Mouse (Mus musculus) hindbrain, embryonic 15.5 days (tissue): ENCODE measurements around the gene Tuft1. TPM values are rescaled to one million over a fixed set of nuclear protein-coding genes. Genes with fewer than 3 reads are reported as not detected.
"Not testable (repeated sequence)": the region's sequence is repeated elsewhere in the genome, so short reads cannot be mapped to it uniquely, and the experiment has no call there.

Experiments
- ATAC-seq: fragments of 200-750 bp; cut with Nextera tagmentation; 2 replicates; pipeline ENCODE4 v1.8.0; 2017; ENCODE audit warnings: low read depth, moderate number of reproducible peaks, moderate TSS enrichment; ENCODE audit not compliant: low FRiP score
- H3K27ac ChIP-seq: fragments of 300-500 bp; sonication (generic); replicated peaks from 2 replicates; pipeline ENCODE4 v1.5.1; 2015; ENCODE audit warnings: mild to moderate bottlenecking, inconsistent platforms
- H3K27me3 ChIP-seq: fragments of 300-500 bp; sonication (generic); 2 replicates; pipeline ENCODE4 v1.6.1; 2015; ENCODE audit warnings: control low read depth, inconsistent platforms
- H3K36me3 ChIP-seq: fragments of 300-500 bp; sonication (generic); 2 replicates; pipeline ENCODE4 v1.6.1; 2015; ENCODE audit warnings: control low read depth, inconsistent platforms
- H3K4me1 ChIP-seq: fragments of 300-500 bp; sonication (generic); replicated peaks from 2 replicates; pipeline ENCODE4 v1.6.1; 2015; ENCODE audit warnings: control low read depth, inconsistent platforms
- H3K4me2 ChIP-seq: fragments of 300-500 bp; sonication (generic); 2 replicates; pipeline ENCODE4 v1.6.1; 2015; ENCODE audit warnings: moderate library complexity, mild to moderate bottlenecking, inconsistent platforms
- H3K4me3 ChIP-seq: fragments of 300-500 bp; sonication (generic); 2 replicates; pipeline ENCODE4 v1.5.1; 2015; ENCODE audit warnings: mild to moderate bottlenecking, inconsistent platforms
- H3K9ac ChIP-seq: fragments of 300-500 bp; sonication (generic); 2 replicates; pipeline ENCODE4 v1.6.1; 2015; ENCODE audit warnings: inconsistent platforms
- H3K9me3 ChIP-seq: fragments of 300-500 bp; sonication (generic); 2 replicates; pipeline ENCODE4 v1.6.1; 2016; ENCODE audit warnings: control low read depth, inconsistent platforms
- WGBS: fragments of 180-500 bp; shearing (Covaris S2); methylation state at CpG from one replicate; pipeline ENCODE4 v1.1.7; 2015; 5-methylcytosine and 5-hydroxymethylcytosine counted together
- polyA plus RNA-seq: library from polyadenylated mRNA; unstranded; fragments of >200 nt; fragmentation: Nextera tagmentation; extraction: Ambion mirVana; gene quantifications from 2 replicates; pipeline ENCODE4 v1.2.1, GENCODE M21; 2015

Tuft1 gene
- polyA plus RNA-seq, 1 experiment from 2014 or later, result 8.0 TPM

DNA sequence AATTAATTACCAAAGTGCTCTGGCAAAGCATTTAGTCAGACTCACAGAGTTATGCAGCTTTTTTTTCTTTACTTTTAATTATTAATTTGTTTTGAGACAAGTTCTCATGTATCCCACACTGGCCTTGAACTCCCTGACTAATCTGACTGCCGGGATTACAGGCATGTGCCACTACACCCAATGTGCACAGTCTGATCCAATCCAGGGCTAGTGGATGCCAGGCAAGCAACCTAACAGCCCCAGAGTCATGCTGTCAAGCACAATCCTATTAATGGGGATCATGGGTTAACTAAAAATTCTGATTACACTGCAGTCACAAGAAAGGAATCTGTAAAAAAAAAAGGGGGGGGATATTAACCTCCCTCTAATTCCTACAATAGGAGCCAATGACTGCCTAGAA, 4.7 kb downstream of the Tuft1 start:
- H3K27ac ChIP-seq, H3K4me3 ChIP-seq, ATAC-seq, H3K9me3 ChIP-seq, H3K9ac ChIP-seq, H3K4me1 ChIP-seq, H3K36me3 ChIP-seq, H3K27me3 ChIP-seq, H3K4me2 ChIP-seq: not testable (repeated sequence)
- WGBS, result 62% methylated on average over 1 of the region's 1 CpGs

GRCm38 (mm10) chr3:94650409-94650808, 8.3 kb downstream of the Tuft1 start:
- H3K27ac ChIP-seq, result no peak overlapping the region
- H3K4me2 ChIP-seq, result no peak overlapping the region
- H3K4me3 ChIP-seq, result no peak overlapping the region
- H3K9ac ChIP-seq, result no peak overlapping the region
- 87% methylated on average over 7 of the region's 7 CpGs for WGBS
- H3K9me3 ChIP-seq, result no peaks in the 10 kb centered on the region
- H3K27me3 ChIP-seq, result no peaks in the 10 kb centered on the region
- peaks cover 6% of the 10 kb centered on the region; the same call in 1 of the 2 replicates for H3K4me1 ChIP-seq
- no peaks in the 10 kb centered on the region for H3K36me3 ChIP-seq
- no peak; the same call in 1 of the 2 replicates for ATAC-seq

DNA sequence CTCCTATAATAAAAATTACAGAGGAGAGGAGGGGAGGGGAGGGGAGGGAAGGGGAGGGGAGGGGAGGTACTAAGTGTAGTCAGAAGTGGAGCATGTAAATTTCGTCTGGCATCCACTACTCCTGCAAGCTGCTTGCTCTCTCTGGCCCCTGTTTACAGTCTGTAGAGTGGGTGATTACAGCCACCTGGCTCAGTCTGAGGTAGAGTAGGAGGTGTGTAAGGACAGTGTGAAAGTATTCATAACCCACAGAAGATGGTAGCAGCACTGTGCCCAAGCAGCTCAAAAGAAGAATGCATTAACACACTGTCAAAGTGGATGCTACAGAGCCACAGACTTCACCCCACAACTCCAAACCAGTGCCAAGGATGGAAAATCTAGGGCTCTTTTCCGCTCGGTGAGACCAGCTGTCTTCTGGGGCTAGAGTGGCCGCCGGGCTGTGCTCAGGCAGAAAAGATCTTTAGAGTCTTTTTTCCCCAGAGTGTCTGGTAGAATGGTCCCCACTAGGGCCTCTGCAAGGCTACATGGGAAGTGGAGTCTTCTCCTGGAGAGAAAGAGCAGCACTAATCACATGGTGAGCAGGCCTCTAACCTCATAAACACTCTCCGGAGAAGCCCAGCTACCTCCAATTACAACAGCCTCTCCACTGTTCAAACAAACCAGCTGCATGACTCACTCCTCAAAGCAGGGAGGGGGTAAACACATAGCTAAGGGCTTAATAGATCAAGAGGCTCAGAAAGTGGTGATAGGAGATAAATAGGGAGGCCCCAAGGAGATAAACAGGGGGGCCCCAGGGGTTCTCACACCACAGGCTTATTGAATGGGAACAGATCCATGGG, 9.7 kb downstream of the Tuft1 start:
- Histone ChIP-seq H3K4me3 (no peak overlapping the region), H3K9ac (no peak overlapping the region), H3K4me2 (no peak overlapping the region), H3K36me3 (no peaks in the 10 kb centered on the region), H3K4me1 (peaks cover 6% of the 10 kb centered on the region; the same call in 1 of the 2 replicates), H3K27ac (no peak overlapping the region), H3K27me3 (no peaks in the 10 kb centered on the region), H3K9me3 (no peaks in the 10 kb centered on the region)
- no peak for ATAC-seq
- WGBS, result 49% methylated on average over 6 of the region's 6 CpGs

GRCm38 (mm10) chr3:94642495-94643162, 16.0 kb downstream of the Tuft1 start, which contains the start of gene Gm10972:
Gm10972 (plus strand) TSS chr3:94643112.
- H3K9me3 ChIP-seq, H3K27me3 ChIP-seq, H3K36me3 ChIP-seq, H3K4me3 ChIP-seq, H3K4me2 ChIP-seq, H3K27ac ChIP-seq, H3K9ac ChIP-seq, ATAC-seq, H3K4me1 ChIP-seq: not testable (repeated sequence)
- 85% methylated on average over 2 of the region's 2 CpGs for WGBS

DNA sequence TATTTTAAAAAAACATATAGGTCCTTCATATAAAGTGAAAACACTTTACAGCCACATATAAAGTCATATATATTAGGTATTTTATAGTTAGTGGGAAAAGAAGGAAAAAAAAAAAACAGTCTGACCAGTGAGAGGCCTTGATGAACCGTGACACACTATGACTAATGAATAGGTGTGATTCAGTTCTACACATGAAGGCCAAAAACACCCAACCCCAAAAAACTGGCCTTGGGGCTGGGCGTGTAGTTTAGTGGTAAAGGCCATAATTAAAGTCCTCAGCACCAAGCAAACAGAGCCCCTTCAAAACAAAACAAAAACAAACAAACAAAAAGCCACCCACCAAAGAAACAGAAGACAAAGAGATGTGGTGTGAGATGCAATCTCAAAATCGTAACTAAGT, 28.8 kb downstream of the Tuft1 start:
- Histone ChIP-seq H3K9ac (no peak overlapping the region), H3K4me3 (no peak overlapping the region), H3K9me3 (no peaks in the 10 kb centered on the region), H3K36me3 (no peaks in the 10 kb centered on the region), H3K27me3 (no peaks in the 10 kb centered on the region), H3K4me1 (no peaks in the 10 kb centered on the region), H3K4me2 (no peak overlapping the region), H3K27ac (no peak overlapping the region)
- 84% methylated on average over 3 of the region's 3 CpGs for WGBS
- no peak for ATAC-seq

GRCm38 (mm10) chr3:94628712-94629111, 30.0 kb downstream of the Tuft1 start:
- ATAC-seq, result no peak
- Histone ChIP-seq H3K27ac (no peak overlapping the region), H3K27me3 (no peaks in the 10 kb centered on the region), H3K36me3 (no peaks in the 10 kb centered on the region), H3K9me3 (no peaks in the 10 kb centered on the region), H3K9ac (no peak overlapping the region), H3K4me1 (no peaks in the 10 kb centered on the region), H3K4me2 (no peak overlapping the region), H3K4me3 (no peak overlapping the region)
- 85% methylated on average over 5 of the region's 5 CpGs for WGBS

- Histone ChIP-seq H3K4me2 (no peak overlapping the region), H3K4me3 (no peak overlapping the region), H3K9me3 (no peaks in the 10 kb centered on the region), H3K27ac (no peak overlapping the region), H3K4me1 (no peaks in the 10 kb centered on the region), H3K9ac (no peak overlapping the region), H3K36me3 (no peaks in the 10 kb centered on the region), H3K27me3 (no peaks in the 10 kb centered on the region)
- ATAC-seq, result no peak
- 93% methylated on average over 4 of the region's 4 CpGs for WGBS
Measured at GRCm38 (mm10) chr3:94624281-94624680, 34.4 kb downstream of the Tuft1 start.

DNA sequence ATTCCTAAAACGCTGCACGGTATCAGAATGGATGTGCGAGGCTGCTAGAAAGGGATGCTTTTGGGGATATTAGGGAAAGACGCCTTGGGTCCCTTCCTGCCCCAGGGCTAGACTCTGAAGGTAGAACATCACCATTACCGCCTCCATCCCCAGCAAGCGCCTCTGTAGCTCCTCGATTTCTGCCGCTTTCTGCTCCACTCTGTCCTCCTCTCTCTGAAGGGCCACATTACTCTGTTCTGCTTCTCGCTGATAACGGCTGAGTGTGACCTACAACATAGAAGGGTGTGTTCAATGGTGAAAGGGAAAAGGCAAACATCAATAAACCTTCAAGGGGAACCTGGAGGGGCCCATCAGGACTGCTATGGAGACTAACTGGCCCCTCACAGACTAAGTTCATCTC, 36.1 kb downstream of the Tuft1 start:
- no peak overlapping the region for H3K4me2 ChIP-seq
- no peak overlapping the region for H3K9ac ChIP-seq
- H3K27ac ChIP-seq, result no peak overlapping the region
- H3K9me3 ChIP-seq, result no peaks in the 10 kb centered on the region
- H3K36me3 ChIP-seq, result no peaks in the 10 kb centered on the region
- H3K4me1 ChIP-seq, result no peaks in the 10 kb centered on the region
- no peaks in the 10 kb centered on the region for H3K27me3 ChIP-seq
- no peak overlapping the region for H3K4me3 ChIP-seq
- ATAC-seq, result no peak
- 93% methylated on average over 10 of the region's 10 CpGs for WGBS

DNA sequence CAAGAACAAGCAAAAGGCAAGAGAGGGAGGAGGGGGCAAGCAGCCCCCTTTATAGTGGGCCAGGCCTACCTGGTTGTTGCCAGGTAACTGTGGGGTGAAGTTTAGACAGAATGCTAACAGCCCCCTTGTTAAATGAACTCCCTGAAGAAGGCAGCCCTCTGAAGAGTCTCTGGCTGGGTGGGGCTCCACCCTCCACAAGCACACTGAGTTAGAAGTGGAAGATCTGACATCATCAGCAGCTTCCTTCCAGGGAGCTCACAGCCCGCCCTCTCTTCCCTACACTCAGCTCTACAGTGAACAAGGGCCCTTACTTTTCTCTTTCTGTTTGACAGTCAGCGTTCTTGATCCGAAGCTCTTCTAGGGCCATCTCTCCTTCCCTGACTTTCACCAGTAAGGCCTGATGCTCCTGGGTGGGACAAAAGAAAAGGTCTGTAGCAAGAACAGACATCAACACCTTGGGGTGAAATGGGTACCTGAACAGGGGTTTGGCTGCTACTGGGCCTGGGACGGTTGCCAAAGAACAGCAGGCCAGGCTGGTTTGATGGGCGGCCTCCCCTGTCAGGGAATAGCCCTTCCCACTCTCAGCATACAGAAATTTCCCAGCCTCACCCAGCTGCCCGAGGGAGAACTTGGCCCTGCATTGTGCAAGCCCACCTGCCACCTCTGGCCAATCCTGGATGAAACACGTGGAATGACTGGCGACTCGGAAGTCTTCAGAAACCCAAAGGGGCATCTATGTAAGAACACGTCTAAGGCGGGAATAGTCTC, 36.7 kb downstream of the Tuft1 start:
- no peak overlapping the region for H3K4me2 ChIP-seq
- 87% methylated on average over 11 of the region's 11 CpGs for WGBS
- H3K27ac ChIP-seq, result no peak overlapping the region
- H3K36me3 ChIP-seq, result no peaks in the 10 kb centered on the region
- no peak for ATAC-seq
- H3K9ac ChIP-seq, result no peak overlapping the region
- no peak overlapping the region for H3K4me3 ChIP-seq
- no peaks in the 10 kb centered on the region for H3K4me1 ChIP-seq
- no peaks in the 10 kb centered on the region for H3K27me3 ChIP-seq
- no peaks in the 10 kb centered on the region for H3K9me3 ChIP-seq

DNA sequence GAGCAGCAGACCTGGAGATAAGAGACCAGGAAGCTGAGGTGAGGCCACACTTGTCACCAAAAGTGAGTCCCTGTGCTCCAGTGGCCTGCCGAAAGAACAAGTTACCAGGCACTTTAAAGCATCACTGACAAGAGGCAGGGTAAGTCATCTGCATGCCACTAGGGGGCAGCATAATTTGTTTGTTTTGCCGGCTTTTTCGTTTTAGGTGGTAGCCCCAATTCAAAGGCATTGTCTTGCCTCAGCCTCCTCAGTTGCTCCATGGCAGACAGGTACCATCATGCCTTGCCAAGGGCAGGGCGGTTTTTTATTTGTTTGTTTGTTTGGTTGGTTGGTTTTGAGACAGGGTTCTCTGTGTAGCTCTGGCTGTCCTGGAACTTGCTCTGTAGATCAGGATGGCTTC, 42.0 kb downstream of the Tuft1 start:
- H3K4me2 ChIP-seq, result no peak overlapping the region
- no peaks in the 10 kb centered on the region for H3K27me3 ChIP-seq
- H3K9me3 ChIP-seq, result no peaks in the 10 kb centered on the region
- H3K36me3 ChIP-seq, result no peaks in the 10 kb centered on the region
- WGBS, result 60% methylated on average over 4 of the region's 4 CpGs
- no peak overlapping the region for H3K27ac ChIP-seq
- no peaks in the 10 kb centered on the region for H3K4me1 ChIP-seq
- ATAC-seq, result no peak
- H3K4me3 ChIP-seq, result no peak overlapping the region
- H3K9ac ChIP-seq, result no peak overlapping the region

DNA sequence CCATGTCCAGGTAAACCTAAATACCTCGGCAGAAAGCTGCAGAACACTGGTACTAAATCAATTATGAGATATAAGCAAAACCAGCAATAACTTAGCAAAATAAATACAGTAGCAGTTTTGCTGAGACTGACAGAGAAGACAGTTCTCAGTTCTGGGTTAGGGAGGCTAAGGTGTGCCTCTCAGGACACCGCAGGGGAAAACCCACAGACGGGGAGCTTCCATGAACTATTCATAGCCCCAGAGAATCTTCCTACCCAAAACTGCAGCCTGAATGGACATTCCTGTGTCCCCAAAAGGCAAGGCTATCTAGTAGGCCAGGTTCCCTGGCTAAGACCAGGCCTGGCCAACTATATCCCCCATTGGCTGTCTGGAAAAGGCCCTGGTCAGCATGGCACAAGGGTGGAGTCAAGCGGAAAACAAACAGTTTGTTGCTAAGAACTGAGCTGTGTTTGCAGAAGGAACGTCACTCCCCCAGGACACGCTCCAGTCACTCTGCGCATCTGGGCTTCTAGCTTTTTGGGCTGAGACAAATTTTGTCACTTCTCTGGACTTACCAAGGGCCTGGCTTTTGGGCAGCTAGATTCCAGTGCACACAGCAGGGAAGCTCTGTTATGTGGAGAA, 45.3 kb downstream of the Tuft1 start:
- H3K36me3 ChIP-seq, result no peaks in the 10 kb centered on the region
- no peak overlapping the region for H3K4me2 ChIP-seq
- no peaks in the 10 kb centered on the region for H3K9me3 ChIP-seq
- H3K4me1 ChIP-seq, result 0 out of 2 replicates have a peak, but pooled peaks cover 3% of the 10 kb centered on the region
- 49% methylated on average over 7 of the region's 7 CpGs for WGBS
- no peak overlapping the region for H3K27ac ChIP-seq
- no peaks in the 10 kb centered on the region for H3K27me3 ChIP-seq
- H3K9ac ChIP-seq, result no peak overlapping the region
- H3K4me3 ChIP-seq, result no peak overlapping the region
- no peak; the same call in 1 of the 2 replicates for ATAC-seq
